Mouse (Mus musculus) limb, embryonic 10.5 days (tissue): ENCODE results near the gene Arhgap27. TPM values are rescaled to one million over a fixed set of nuclear protein-coding genes. Genes with fewer than 3 reads are reported as not detected.
"Not testable (repeated sequence)": the region's sequence is repeated elsewhere in the genome, so short reads cannot be mapped to it uniquely, and the experiment has no call there.

ENCODE experiments used
- DNase-seq: peaks from one replicate; pipeline ENCODE4 v3.0.0-alpha.2; 2017; ENCODE audit warnings: low spot score
- H3K27ac ChIP-seq: fragments of 300-500 bp; sonication (generic); 2 replicates; pipeline ENCODE4 v1.5.1; 2016; ENCODE audit warnings: mild to moderate bottlenecking
- H3K27me3 ChIP-seq: fragments of 300-500 bp; sonication (generic); 2 replicates; pipeline ENCODE4 v1.6.1; 2016; ENCODE audit warnings: low read depth, mild to moderate bottlenecking; ENCODE audit not compliant: poor library complexity, severe bottlenecking
- H3K36me3 ChIP-seq: fragments of 300-500 bp; sonication (generic); 2 replicates; pipeline ENCODE4 v1.6.1; 2016; ENCODE audit warnings: mild to moderate bottlenecking, moderate library complexity
- H3K4me1 ChIP-seq: fragments of 300-500 bp; sonication (generic); 2 replicates; pipeline ENCODE4 v1.6.1; 2016
- H3K4me3 ChIP-seq: fragments of 300-500 bp; sonication (generic); 2 replicates; pipeline ENCODE4 v1.5.1; 2016; ENCODE audit warnings: mild to moderate bottlenecking, moderate library complexity
- H3K9me3 ChIP-seq: fragments of 300-500 bp; sonication (generic); replicated peaks from 2 replicates; pipeline ENCODE4 v1.6.1; 2016; ENCODE audit warnings: mild to moderate bottlenecking
- WGBS: fragments of 180-500 bp; shearing (Covaris S2); methylation state at CpG from one replicate; pipeline ENCODE4 v1.1.7; 2016; 5-methylcytosine and 5-hydroxymethylcytosine counted together
- polyA plus RNA-seq: library from polyadenylated mRNA; unstranded; fragments of >200 nt; fragmentation: Nextera tagmentation; extraction: Ambion mirVana; gene quantifications from 2 replicates; pipeline ENCODE4 v1.2.1, GENCODE M21; 2016

Arhgap27 gene
- polyA plus RNA-seq, 1 experiment from 2014 or later = 8.2 TPM

DNA sequence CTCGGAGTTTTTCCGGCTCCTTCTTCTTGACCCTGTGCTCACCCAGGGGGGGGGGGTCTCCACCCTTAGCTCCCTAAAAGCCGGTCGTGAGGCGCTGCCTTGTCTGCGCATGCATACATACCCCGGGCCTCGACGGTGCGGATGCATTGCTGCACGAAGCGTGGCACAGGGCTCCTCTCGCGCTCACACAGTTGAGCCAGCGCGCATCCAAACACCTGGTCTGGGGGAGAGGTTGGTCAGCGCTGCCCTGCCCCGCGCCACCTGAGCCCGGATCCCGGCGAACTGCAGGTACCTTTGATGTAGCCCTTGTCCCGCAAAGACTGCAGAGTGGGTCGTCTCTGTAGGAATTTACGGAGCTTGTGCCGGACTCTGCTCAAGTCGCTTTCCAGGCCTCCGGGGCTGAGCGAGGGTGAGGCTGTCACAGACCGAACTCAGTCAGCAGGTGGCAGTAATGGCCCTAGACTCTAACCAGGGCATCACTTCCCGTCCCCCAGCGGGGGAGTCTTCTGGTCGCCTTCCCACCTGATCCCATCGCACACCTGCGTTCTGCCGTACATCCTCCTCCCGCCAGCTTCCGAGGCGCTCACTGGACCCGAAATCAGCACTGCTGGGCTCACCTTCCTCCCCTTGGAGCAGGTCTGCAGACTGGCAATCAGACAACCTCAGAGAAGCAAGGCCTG, 29.6 kb downstream of the Arhgap27 start:
- Histone ChIP-seq H3K36me3 (no peaks in the 10 kb centered on the region), H3K27me3 (peaks cover 58% of the 10 kb centered on the region), H3K9me3 (no peaks in the 10 kb centered on the region), H3K4me1 (peaks cover 19% of the 10 kb centered on the region), H3K27ac (no peak overlapping the region), H3K4me3 (peak overlapping the region; percentile 30)
- peak; percentile 67 for DNase-seq
- 11% methylated on average over 40 of the region's 40 CpGs for WGBS

DNA sequence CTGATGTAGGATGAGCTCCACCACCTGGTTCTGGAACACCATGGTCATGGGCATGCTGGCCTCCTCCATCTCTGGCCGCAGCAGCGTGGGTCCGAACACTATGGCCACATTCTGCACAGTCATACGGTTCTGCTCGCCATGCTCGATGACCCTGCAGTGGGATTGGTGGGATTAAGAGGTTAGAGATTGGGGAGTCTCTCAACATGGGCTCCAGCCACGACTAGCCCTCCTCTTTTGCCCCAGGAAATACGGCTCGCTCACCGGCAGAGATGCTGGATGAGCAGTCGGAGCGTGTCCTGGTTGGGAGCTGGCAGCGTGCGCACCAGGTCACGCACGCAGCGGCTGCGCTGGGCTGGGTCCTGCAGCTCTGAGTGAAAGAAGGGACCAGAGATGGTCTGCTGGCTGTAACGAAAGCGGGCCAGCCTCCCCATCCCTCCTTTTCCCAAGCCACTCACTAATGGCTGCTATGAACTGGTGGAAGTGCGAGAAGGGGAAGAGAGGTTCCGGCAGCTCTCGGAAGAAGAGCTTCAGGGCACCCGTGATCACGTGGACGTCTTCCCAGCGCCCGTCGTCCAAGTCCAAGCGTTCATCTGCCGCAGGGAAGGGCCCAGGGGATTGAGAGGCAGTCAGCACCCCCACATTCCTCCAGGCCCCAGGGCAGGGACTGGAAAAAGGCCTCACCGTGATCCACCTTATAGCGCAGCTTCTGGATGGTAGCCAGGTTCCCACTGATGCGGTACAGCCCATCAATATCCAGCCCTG, 30.4 kb downstream of the Arhgap27 start:
- Histone ChIP-seq H3K9me3 (no peaks in the 10 kb centered on the region), H3K4me3 (peak overlapping the region; percentile 30), H3K36me3 (no peaks in the 10 kb centered on the region), H3K4me1 (peaks cover 19% of the 10 kb centered on the region), H3K27ac (no peak overlapping the region), H3K27me3 (peaks cover 53% of the 10 kb centered on the region)
- no peak for DNase-seq
- 31% methylated on average over 34 of the region's 34 CpGs for WGBS

DNA sequence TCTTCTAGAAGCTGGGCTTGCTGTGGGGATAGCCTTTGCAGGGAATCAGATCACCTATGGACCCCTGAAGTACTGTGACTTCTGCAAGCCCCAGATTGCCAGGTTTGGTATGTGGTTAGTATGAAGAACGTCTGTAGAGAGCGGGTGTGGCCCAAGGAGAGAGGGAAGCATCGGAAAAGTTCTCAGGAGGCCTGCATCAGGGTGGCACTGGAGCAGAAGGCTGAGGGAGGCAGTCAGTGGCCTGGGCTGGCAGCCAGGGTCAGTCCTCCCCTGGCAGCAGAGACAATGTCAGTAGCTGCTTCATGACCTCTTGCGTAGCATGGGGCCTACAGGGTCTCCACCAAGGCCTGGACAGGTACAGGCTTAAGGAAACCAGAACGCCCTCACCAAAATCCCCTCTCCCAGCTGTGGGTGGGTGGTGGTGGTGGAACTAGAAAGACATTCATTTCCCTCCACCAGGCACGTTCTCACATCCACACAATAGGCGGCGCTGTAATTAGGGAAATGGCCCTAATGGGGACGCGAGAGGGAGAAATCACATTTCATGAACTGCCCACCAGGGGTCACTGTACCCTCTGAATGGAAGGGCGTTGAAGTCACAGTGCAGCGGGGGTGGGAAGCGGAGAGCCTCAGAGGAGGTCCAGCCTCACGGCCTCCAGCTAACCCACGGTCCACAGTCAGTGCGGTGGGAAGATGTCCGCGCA, 31.2 kb downstream of the Arhgap27 start:
- no peak overlapping the region for H3K27ac ChIP-seq
- DNase-seq = peak; percentile 86
- H3K9me3 ChIP-seq = no peaks in the 10 kb centered on the region
- H3K36me3 ChIP-seq = no peaks in the 10 kb centered on the region
- peaks cover 52% of the 10 kb centered on the region for H3K27me3 ChIP-seq
- WGBS = 26% methylated on average over 18 of the region's 18 CpGs
- peak overlapping the region; percentile 30 for H3K4me3 ChIP-seq
- peaks cover 19% of the 10 kb centered on the region for H3K4me1 ChIP-seq

DNA sequence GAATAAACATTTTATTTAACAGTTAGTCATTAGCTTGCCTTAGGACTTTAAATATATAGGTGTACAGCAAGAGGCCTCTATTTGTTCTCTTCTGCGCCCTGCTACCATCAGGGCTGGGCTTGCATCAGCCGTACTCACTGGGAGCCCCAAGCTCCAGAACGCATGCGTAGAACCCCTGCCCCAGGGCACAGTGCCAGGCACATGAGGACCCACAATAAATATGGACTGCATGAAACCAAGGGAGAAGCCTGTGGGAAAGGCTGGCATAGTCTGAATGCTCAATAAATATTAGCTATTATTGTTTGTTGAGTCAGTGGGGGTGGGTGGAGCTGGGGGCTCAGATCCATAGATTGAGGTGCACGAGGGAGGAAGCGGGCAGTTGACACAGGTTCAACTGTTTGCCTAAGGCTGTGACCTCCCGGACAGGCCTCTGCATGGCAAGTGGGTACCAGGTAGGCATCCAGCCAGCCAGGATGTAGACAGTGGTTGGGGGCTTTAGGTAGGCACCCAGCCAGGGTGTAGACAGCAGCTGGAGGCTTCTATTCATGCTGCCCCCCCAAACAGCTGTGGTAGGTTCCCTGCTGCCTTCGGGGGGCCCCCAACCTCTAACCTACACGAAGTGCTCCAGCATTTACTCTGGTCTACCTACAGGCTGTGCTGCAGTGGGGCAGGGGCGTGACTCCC, 31.8 kb downstream of the Arhgap27 start:
- H3K9me3 ChIP-seq = no peaks in the 10 kb centered on the region
- H3K27me3 ChIP-seq = peaks cover 49% of the 10 kb centered on the region
- H3K4me1 ChIP-seq = peaks cover 19% of the 10 kb centered on the region
- H3K36me3 ChIP-seq = no peaks in the 10 kb centered on the region
- WGBS = 91% methylated on average over 10 of the region's 10 CpGs
- no peak overlapping the region for H3K27ac ChIP-seq
- H3K4me3 ChIP-seq = no peak overlapping the region
- no peak for DNase-seq

DNA sequence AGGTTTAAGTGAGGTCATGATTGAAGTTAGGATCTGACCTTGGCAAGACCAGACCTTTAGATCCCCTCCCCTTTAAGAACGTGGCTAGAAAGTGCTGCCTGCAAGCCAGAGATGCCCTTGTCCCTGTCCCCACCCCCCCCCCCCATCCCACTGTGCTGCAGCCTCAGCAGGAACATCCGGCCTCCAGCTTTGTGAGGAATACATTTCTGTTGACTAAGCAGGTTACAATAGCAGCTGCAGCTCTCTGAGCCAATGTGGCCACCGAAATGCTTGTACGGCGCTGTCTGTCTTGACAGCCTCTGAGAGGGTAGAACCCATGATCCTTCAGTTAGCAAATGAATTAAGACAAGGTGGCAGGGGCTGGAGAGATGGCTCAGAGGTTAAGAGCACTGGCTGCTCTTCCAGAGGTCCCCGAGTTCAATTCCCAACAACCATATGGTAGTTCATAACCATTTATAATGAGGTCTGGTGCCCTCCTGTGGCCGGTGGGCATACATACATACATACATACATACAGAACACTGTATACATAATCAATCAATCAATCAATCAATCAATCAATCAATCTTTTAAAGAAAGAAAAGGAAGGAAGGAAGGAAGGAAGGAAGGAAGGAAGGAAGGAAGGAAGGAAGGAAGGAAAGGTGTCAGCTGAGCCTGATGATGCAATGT, 32.7 kb downstream of the Arhgap27 start:
- WGBS = 71% methylated on average over 7 of the region's 7 CpGs
- H3K4me3 ChIP-seq = no peak overlapping the region
- no peaks in the 10 kb centered on the region for H3K9me3 ChIP-seq
- H3K27ac ChIP-seq = no peak overlapping the region
- no peak for DNase-seq
- no peaks in the 10 kb centered on the region for H3K36me3 ChIP-seq
- peaks cover 44% of the 10 kb centered on the region for H3K27me3 ChIP-seq
- H3K4me1 ChIP-seq = peaks cover 19% of the 10 kb centered on the region

DNA sequence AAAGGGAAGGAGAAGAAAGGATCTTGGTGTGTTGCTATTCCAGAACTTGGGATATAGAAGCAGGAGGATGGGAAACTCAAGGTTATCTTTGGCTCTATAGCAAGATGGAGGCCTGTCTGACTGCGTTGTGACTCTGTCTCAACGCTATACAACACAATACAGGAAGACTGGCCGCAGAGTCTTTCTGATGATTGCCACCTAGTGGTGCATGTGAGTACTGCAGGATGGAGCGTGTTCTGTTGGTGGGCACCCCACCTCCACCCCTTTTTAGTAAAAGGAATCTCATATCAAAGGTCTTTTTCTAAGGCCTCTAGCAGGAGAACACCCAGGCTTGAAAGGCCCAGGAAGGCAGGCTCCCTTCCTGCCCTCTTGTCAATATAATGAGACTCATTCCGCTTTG, 36.5 kb downstream of the Arhgap27 start:
- peaks cover 32% of the 10 kb centered on the region for H3K27me3 ChIP-seq
- peak; percentile 86 for DNase-seq
- peaks cover 11% of the 10 kb centered on the region; the same call in 1 of the 2 replicates for H3K4me1 ChIP-seq
- H3K27ac ChIP-seq = no peak overlapping the region
- no peak overlapping the region for H3K4me3 ChIP-seq
- 17% methylated on average over 5 of the region's 5 CpGs for WGBS
- no peaks in the 10 kb centered on the region for H3K9me3 ChIP-seq
- H3K36me3 ChIP-seq = no peaks in the 10 kb centered on the region

DNA sequence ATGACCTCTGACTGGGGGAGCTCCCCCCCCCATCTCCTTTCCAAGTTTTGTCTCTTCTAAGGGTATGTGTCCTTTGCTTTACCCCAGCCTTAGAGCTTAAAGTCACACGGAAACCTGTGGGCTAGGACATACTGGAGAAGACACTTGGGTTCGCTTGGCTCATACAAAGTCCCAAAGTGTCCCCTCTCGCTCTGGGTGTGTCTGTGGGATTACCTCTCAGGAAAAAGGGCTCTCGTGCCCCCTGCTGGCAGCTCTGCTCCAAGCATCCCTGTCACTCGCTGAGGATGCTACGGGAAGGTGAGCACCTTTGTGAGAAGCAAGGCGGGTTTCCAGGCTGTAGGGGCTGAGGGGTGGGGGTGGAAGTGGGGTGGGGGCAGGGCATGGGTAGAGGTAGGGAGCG, 38.3 kb downstream of the Arhgap27 start:
- WGBS = 21% methylated on average over 8 of the region's 8 CpGs
- DNase-seq = peak; percentile 82
- H3K27me3 ChIP-seq = peaks cover 28% of the 10 kb centered on the region
- H3K4me3 ChIP-seq = no peak overlapping the region
- H3K4me1 ChIP-seq = peaks cover 11% of the 10 kb centered on the region; the same call in 1 of the 2 replicates
- no peaks in the 10 kb centered on the region for H3K9me3 ChIP-seq
- peak overlapping the region; percentile 30; the same call in 1 of the 2 replicates for H3K27ac ChIP-seq
- no peaks in the 10 kb centered on the region for H3K36me3 ChIP-seq

DNA sequence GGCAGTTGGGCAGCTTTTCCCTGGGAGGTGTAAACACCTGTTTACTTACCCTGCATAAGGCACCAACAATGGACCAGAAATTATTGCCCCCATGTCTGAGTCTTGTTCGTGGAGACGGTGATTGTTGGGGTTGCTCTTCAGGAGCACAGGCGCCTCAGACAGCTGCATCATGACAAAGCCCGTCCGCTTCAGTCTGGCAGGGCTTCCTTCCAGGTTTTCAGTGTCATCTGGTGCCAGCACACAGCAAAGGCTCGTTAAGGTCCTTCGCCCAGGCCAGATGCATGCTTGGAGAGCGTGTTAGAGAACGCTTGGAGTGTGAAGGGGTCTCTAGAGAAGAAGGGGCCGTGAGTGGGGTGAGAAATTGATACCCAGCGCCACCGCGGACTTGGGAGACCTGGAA, 38.8 kb downstream of the Arhgap27 start:
- Histone ChIP-seq H3K4me3 (no peak overlapping the region), H3K4me1 (peaks cover 11% of the 10 kb centered on the region; the same call in 1 of the 2 replicates), H3K36me3 (no peaks in the 10 kb centered on the region), H3K27me3 (peaks cover 31% of the 10 kb centered on the region), H3K9me3 (no peaks in the 10 kb centered on the region), H3K27ac (peak overlapping the region; percentile 30; the same call in 1 of the 2 replicates)
- no peak for DNase-seq
- WGBS = 62% methylated on average over 13 of the region's 13 CpGs

DNA sequence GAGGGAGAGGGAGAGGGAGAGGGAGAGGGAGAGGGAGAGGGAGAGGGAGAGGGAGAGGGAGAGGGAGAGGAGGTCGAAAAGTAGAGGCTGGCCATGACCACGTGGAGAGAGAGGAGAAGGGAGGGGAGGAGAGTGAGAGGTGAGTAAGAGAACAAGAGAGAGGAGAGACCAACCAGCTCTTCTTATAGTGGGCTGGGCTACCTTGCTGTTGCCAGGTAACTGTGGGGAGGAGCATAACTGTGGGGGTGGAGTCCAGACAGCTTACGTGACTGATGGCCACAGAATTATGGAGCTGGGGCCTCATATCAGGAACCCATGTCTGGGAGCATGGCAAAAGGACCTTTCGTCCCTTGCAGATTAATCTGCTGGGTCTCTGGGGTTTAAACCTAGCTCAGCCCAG, 40.7 kb downstream of the Arhgap27 start:
- 49% methylated on average over 4 of the region's 4 CpGs for whole genome bisulfite sequencing
- Histone ChIP-seq H3K4me1 (peaks cover 11% of the 10 kb centered on the region; the same call in 1 of the 2 replicates), H3K27me3 (peaks cover 40% of the 10 kb centered on the region)
- not testable (repeated sequence) for H3K4me3 ChIP-seq, H3K36me3 ChIP-seq, DNase-seq, H3K27ac ChIP-seq, H3K9me3 ChIP-seq

DNA sequence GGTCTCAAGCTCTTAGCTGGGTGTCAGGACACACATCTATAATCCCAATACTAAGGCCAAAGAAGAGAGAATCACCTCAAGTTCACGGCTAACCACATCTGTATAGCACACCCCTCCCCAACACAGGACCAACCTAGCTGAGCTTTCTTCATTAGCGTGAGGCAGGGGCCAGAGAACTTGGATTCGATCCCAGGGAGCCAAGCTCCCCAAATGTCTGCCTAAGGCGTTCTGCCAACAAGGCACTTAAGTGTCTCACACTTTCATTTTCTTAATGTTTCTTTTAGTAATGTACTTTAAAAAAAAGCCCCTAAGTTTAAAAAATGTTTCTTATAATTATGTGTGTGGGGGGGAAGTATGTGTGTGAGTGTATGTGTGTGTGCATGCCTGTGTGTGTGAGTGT, 42.8 kb downstream of the Arhgap27 start:
- Histone ChIP-seq H3K4me3 (no peak overlapping the region), H3K9me3 (no peaks in the 10 kb centered on the region), H3K36me3 (no peaks in the 10 kb centered on the region), H3K27ac (no peak overlapping the region), H3K27me3 (peaks cover 38% of the 10 kb centered on the region), H3K4me1 (peaks cover 11% of the 10 kb centered on the region; the same call in 1 of the 2 replicates)
- no peak for DNase-seq
- WGBS = 79% methylated on average over 4 of the region's 4 CpGs

DNA sequence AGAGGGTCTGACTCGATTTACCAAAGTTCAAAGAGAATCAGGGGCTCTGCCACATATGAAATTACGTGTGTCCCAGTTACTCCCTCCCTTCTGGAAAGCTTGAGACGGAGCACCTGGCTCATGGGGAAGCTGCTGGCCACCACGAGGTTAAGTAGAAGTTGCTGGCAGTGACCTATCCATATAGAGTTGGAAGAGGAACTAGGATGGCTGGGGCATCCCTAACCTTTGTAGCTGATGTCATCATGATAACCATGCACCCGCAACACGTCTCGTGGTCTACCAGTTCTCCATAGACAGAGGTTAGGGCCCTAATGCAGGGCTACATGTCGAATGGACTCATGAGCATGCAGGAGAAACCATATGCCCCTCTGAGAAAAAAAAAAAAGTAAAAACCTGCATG, 43.3 kb downstream of the Arhgap27 start:
- H3K27me3 ChIP-seq = peaks cover 34% of the 10 kb centered on the region
- 83% methylated on average over 8 of the region's 8 CpGs for WGBS
- H3K4me3 ChIP-seq = no peak overlapping the region
- DNase-seq = no peak
- peaks cover 8% of the 10 kb centered on the region; the same call in 1 of the 2 replicates for H3K4me1 ChIP-seq
- H3K36me3 ChIP-seq = no peaks in the 10 kb centered on the region
- no peak overlapping the region for H3K27ac ChIP-seq
- H3K9me3 ChIP-seq = no peaks in the 10 kb centered on the region

DNA sequence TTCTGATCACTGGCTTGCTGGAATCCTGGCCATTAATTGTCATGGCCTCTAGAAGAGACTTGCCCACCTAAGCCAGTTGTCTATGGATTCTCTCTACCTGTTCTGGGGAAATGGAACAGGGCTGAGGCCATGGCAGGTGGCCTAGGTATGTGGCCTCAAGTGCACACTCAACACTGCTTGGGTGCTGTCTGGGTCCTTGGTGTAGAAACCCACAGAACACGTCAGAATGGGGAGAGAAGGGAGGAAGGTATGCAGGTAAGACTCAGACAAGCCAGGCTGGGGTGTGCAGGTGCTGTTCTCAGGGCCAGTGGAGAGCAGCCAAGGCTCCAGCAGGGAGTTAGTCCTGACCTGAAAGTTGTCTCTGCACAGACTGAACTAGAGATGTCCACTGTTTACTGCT, 45.5 kb downstream of the Arhgap27 start:
- peaks cover 20% of the 10 kb centered on the region; the same call in 1 of the 2 replicates for H3K27me3 ChIP-seq
- DNase-seq = no peak
- no peak overlapping the region for H3K27ac ChIP-seq
- H3K9me3 ChIP-seq = no peaks in the 10 kb centered on the region
- H3K4me1 ChIP-seq = peaks cover 8% of the 10 kb centered on the region; the same call in 1 of the 2 replicates
- no peak overlapping the region for H3K4me3 ChIP-seq
- no peaks in the 10 kb centered on the region for H3K36me3 ChIP-seq
- WGBS = 74% methylated on average over 1 of the region's 1 CpGs
